Mouse (Mus musculus) lung, adult 2 months (tissue): ENCODE results near the gene Magi3.

Source experiments
- CTCF ChIP-seq: fragments of 200-500 bp; IDR thresholded peaks from 2 replicates; pipeline ENCODE4 v1.5.1; 2011; ENCODE audit warnings: mild to moderate bottlenecking, low read length, control low read depth; ENCODE audit not compliant: insufficient read depth
- POLR2A ChIP-seq: fragments of 200-500 bp; IDR thresholded peaks from 2 replicates; pipeline ENCODE4 v1.6.1; 2011; ENCODE audit warnings: low read depth, mild to moderate bottlenecking, control low read depth, low read length, borderline replicate concordance; ENCODE audit errors: extremely low read depth

GRCm38 (mm10) chr3:104069395-104069794, 150.8 kb downstream of the Magi3 start:
- no peak for TF ChIP-seq CTCF
- no peak for TF ChIP-seq POLR2A
